Mouse (Mus musculus) ovary, adult 18-20 months (tissue): Measurements from ENCODE around the gene Acsbg2.

Experiments used
- DNase-seq: peaks from one replicate; pipeline ENCODE4 v3.0.0; 2022; ENCODE audit warnings: low spot score, mixed read lengths

Gene Acsbg2

GRCm38 (mm10) chr17:56822380-56822779 is 51.9 kb downstream of the Acsbg2 start:
- no peak for DNase-seq

- no peak for DNase-seq
Measured at GRCm38 (mm10) chr17:56819694-56820111, 54.5 kb downstream of the Acsbg2 start.

- DNase-seq: no peak
Measured at GRCm38 (mm10) chr17:56819032-56819545, 55.2 kb downstream of the Acsbg2 start.

- no peak for DNase-seq
Measured at GRCm38 (mm10) chr17:56818067-56818636, 56.1 kb downstream of the Acsbg2 start.

- no peak for DNase-seq
Measured at GRCm38 (mm10) chr17:56815057-56815345, 59.2 kb downstream of the Acsbg2 start.

GRCm38 (mm10) chr17:56814316-56815056 is 59.8 kb downstream of the Acsbg2 start:
- peak; percentile 68 for DNase-seq

- DNase-seq: peak; percentile 97
Measured at GRCm38 (mm10) chr17:56810245-56810644, 64.0 kb downstream of the Acsbg2 start.

GRCm38 (mm10) chr17:56808518-56808917 is 65.7 kb downstream of the Acsbg2 start:
- DNase-seq: peak; percentile 61

- no peak for DNase-seq
Measured at GRCm38 (mm10) chr17:56805784-56806183, 68.5 kb downstream of the Acsbg2 start.

- peak; percentile 62 for DNase-seq
Measured at GRCm38 (mm10) chr17:56804952-56805351, 69.3 kb downstream of the Acsbg2 start.

- no peak for DNase-seq
Measured at GRCm38 (mm10) chr17:56802065-56802464, 72.2 kb downstream of the Acsbg2 start.

- no peak for DNase-seq
Measured at GRCm38 (mm10) chr17:56799276-56799675, 75.0 kb downstream of the Acsbg2 start.

- DNase-seq: no peak
Measured at GRCm38 (mm10) chr17:56793614-56794319, 80.5 kb downstream of the Acsbg2 start.
